Mouse (Mus musculus): ENCODE results near the gene Coro2a. TPM values are rescaled to one million over a fixed set of nuclear protein-coding genes. Genes with fewer than 3 reads are reported as not detected.
"Not testable (repeated sequence)": the region's sequence is repeated elsewhere in the genome, so short reads cannot be mapped to it uniquely, and the experiment has no call there.

The Coro2a gene
- 3.2 and 6.8 TPM in 2 replicates for polyA plus RNA-seq (2014; fragmentation: Nextera tagmentation; extraction: Ambion mirVana)

GRCm38 (mm10) chr4:46601844-46602423 is at the start of gene Coro2a:
TSS of gene Coro2a (minus strand) at chr4:46602202.
- Histone ChIP-seq H3K27ac (ENCODE audit: low read depth, low read length) (no peak within 1 kb of the TSS), H3K36me3 (ENCODE audit: control insufficient read depth, insufficient read depth, low read length) (no peaks in the 10 kb centered on the region), H3K9ac (ENCODE audit: low read depth, low read length) (peak within 1 kb of the TSS; percentile 60), H3K4me3 (ENCODE audit: low read length) (peak within 1 kb of the TSS; percentile 57), H3K4me2 (replicated peaks; ENCODE audit: low read depth, low read length) (peak within 1 kb of the TSS; percentile 98), H3K27me3 (ENCODE audit: control insufficient read depth, insufficient read depth, low read length) (peaks cover 22% of the 10 kb centered on the region), H3K4me1 (ENCODE audit: control insufficient read depth, insufficient read depth, low read length) (no peaks in the 10 kb centered on the region), H3K9me3 (ENCODE audit: control insufficient read depth, low read length) (no peaks in the 10 kb centered on the region)
- under 1% methylated on average over 38 of the region's 66 CpGs for WGBS
- peak; percentile 25; the same call in 1 of the 2 replicates for ATAC-seq (ENCODE audit: low FRiP score, low TSS enrichment)

- H3K36me3 ChIP-seq (ENCODE audit: control insufficient read depth, insufficient read depth, low read length), result no peaks in the 10 kb centered on the region
- H3K27ac ChIP-seq (ENCODE audit: low read depth, low read length), result peak within 1 kb of the TSS; percentile 85
- peaks cover 11% of the 10 kb centered on the region for H3K27me3 ChIP-seq (ENCODE audit: control insufficient read depth, insufficient read depth, low read length)
- H3K4me1 ChIP-seq (ENCODE audit: control insufficient read depth, insufficient read depth, low read length), result no peaks in the 10 kb centered on the region
- ATAC-seq (ENCODE audit: low FRiP score, low TSS enrichment), result peak; percentile 97
- H3K4me3 ChIP-seq (ENCODE audit: low read length), result peak within 1 kb of the TSS; percentile 76
- H3K9me3 ChIP-seq (ENCODE audit: control insufficient read depth, low read length), result no peaks in the 10 kb centered on the region
- under 1% methylated on average over 69 of the region's 69 CpGs for WGBS
- peak within 1 kb of the TSS; percentile 78 for H3K9ac ChIP-seq (ENCODE audit: low read depth, low read length)
- peak within 1 kb of the TSS; percentile 95 for H3K4me2 ChIP-seq (replicated peaks; ENCODE audit: low read depth, low read length)
Measured at GRCm38 (mm10) chr4:46650086-46650753, 48.2 kb upstream of the Coro2a start, which contains the start of gene Tbc1d2. TSS of gene Tbc1d2 (minus strand) at chr4:46650209.

GRCm38 (mm10) chr4:46649161-46649560 is 47.2 kb upstream of the Coro2a start:
- peaks cover 11% of the 10 kb centered on the region for H3K27me3 ChIP-seq (ENCODE audit: control insufficient read depth, insufficient read depth, low read length)
- H3K9me3 ChIP-seq (ENCODE audit: control insufficient read depth, low read length), result no peaks in the 10 kb centered on the region
- peak overlapping the region; percentile 76 for H3K4me3 ChIP-seq (ENCODE audit: low read length)
- no peaks in the 10 kb centered on the region for H3K4me1 ChIP-seq (ENCODE audit: control insufficient read depth, insufficient read depth, low read length)
- peak overlapping the region; percentile 78; the same call in 1 of the 2 replicates for H3K9ac ChIP-seq (ENCODE audit: low read depth, low read length)
- no peak for ATAC-seq (ENCODE audit: low FRiP score, low TSS enrichment)
- H3K27ac ChIP-seq (ENCODE audit: low read depth, low read length), result no peak overlapping the region
- 52% methylated on average over 4 of the region's 4 CpGs for WGBS
- peak overlapping the region; percentile 95 for H3K4me2 ChIP-seq (replicated peaks; ENCODE audit: low read depth, low read length)
- H3K36me3 ChIP-seq (ENCODE audit: control insufficient read depth, insufficient read depth, low read length), result no peaks in the 10 kb centered on the region

GRCm38 (mm10) chr4:46643676-46644112 is 41.7 kb upstream of the Coro2a start:
- WGBS, result 82% methylated on average over 8 of the region's 8 CpGs
- peaks cover 4% of the 10 kb centered on the region; the same call in 1 of the 2 replicates for H3K27me3 ChIP-seq (ENCODE audit: control insufficient read depth, insufficient read depth, low read length)
- H3K9ac ChIP-seq (ENCODE audit: low read depth, low read length), result no peak overlapping the region
- no peaks in the 10 kb centered on the region for H3K9me3 ChIP-seq (ENCODE audit: control insufficient read depth, low read length)
- no peak overlapping the region for H3K4me2 ChIP-seq (replicated peaks; ENCODE audit: low read depth, low read length)
- no peaks in the 10 kb centered on the region for H3K36me3 ChIP-seq (ENCODE audit: control insufficient read depth, insufficient read depth, low read length)
- no peaks in the 10 kb centered on the region for H3K4me1 ChIP-seq (ENCODE audit: control insufficient read depth, insufficient read depth, low read length)
- H3K27ac ChIP-seq (ENCODE audit: low read depth, low read length), result peak overlapping the region; percentile 65
- no peak overlapping the region for H3K4me3 ChIP-seq (ENCODE audit: low read length)
- ATAC-seq (ENCODE audit: low FRiP score, low TSS enrichment), result no peak

GRCm38 (mm10) chr4:46642924-46643675 is 41.1 kb upstream of the Coro2a start:
- H3K27me3 ChIP-seq (ENCODE audit: control insufficient read depth, insufficient read depth, low read length), result no peaks in the 10 kb centered on the region
- peak overlapping the region; percentile 67 for H3K27ac ChIP-seq (ENCODE audit: low read depth, low read length)
- no peak overlapping the region; the same call in 1 of the 2 replicates for H3K9ac ChIP-seq (ENCODE audit: low read depth, low read length)
- WGBS, result 63% methylated on average over 8 of the region's 8 CpGs
- H3K9me3 ChIP-seq (ENCODE audit: control insufficient read depth, low read length), result no peaks in the 10 kb centered on the region
- no peak overlapping the region for H3K4me2 ChIP-seq (replicated peaks; ENCODE audit: low read depth, low read length)
- no peaks in the 10 kb centered on the region for H3K4me1 ChIP-seq (ENCODE audit: control insufficient read depth, insufficient read depth, low read length)
- H3K36me3 ChIP-seq (ENCODE audit: control insufficient read depth, insufficient read depth, low read length), result no peaks in the 10 kb centered on the region
- 0 out of 2 replicates have a peak, but pooled peaks have one; percentile 51 for ATAC-seq (ENCODE audit: low FRiP score, low TSS enrichment)
- H3K4me3 ChIP-seq (ENCODE audit: low read length), result no peak overlapping the region

GRCm38 (mm10) chr4:46641283-46641682 is 39.3 kb upstream of the Coro2a start:
- no peaks in the 10 kb centered on the region for H3K4me1 ChIP-seq (ENCODE audit: control insufficient read depth, insufficient read depth, low read length)
- no peaks in the 10 kb centered on the region for H3K9me3 ChIP-seq (ENCODE audit: control insufficient read depth, low read length)
- no peak overlapping the region for H3K4me3 ChIP-seq (ENCODE audit: low read length)
- no peak overlapping the region for H3K4me2 ChIP-seq (replicated peaks; ENCODE audit: low read depth, low read length)
- no peaks in the 10 kb centered on the region for H3K27me3 ChIP-seq (ENCODE audit: control insufficient read depth, insufficient read depth, low read length)
- no peaks in the 10 kb centered on the region for H3K36me3 ChIP-seq (ENCODE audit: control insufficient read depth, insufficient read depth, low read length)
- H3K27ac ChIP-seq (ENCODE audit: low read depth, low read length), result no peak overlapping the region
- WGBS, result 71% methylated on average over 4 of the region's 4 CpGs
- H3K9ac ChIP-seq (ENCODE audit: low read depth, low read length), result no peak overlapping the region
- ATAC-seq (ENCODE audit: low FRiP score, low TSS enrichment), result no peak

GRCm38 (mm10) chr4:46639866-46640265 is 37.9 kb upstream of the Coro2a start:
- Histone ChIP-seq H3K9me3 (ENCODE audit: control insufficient read depth, low read length) (no peaks in the 10 kb centered on the region), H3K27ac (ENCODE audit: low read depth, low read length) (no peak overlapping the region), H3K27me3 (ENCODE audit: control insufficient read depth, insufficient read depth, low read length) (no peaks in the 10 kb centered on the region), H3K9ac (ENCODE audit: low read depth, low read length) (no peak overlapping the region), H3K36me3 (ENCODE audit: control insufficient read depth, insufficient read depth, low read length) (no peaks in the 10 kb centered on the region), H3K4me1 (ENCODE audit: control insufficient read depth, insufficient read depth, low read length) (no peaks in the 10 kb centered on the region), H3K4me3 (ENCODE audit: low read length) (no peak overlapping the region), H3K4me2 (replicated peaks; ENCODE audit: low read depth, low read length) (no peak overlapping the region)
- ATAC-seq (ENCODE audit: low FRiP score, low TSS enrichment), result no peak
- 76% methylated on average over 8 of the region's 8 CpGs for WGBS

- H3K9ac ChIP-seq (ENCODE audit: low read depth, low read length); H3K9me3 ChIP-seq (ENCODE audit: control insufficient read depth, low read length); ATAC-seq (ENCODE audit: low FRiP score, low TSS enrichment); H3K27ac ChIP-seq (ENCODE audit: low read depth, low read length); H3K36me3 ChIP-seq (ENCODE audit: control insufficient read depth, insufficient read depth, low read length); H3K27me3 ChIP-seq (ENCODE audit: control insufficient read depth, insufficient read depth, low read length); H3K4me1 ChIP-seq (ENCODE audit: control insufficient read depth, insufficient read depth, low read length); H3K4me3 ChIP-seq (ENCODE audit: low read length); H3K4me2 ChIP-seq (replicated peaks; ENCODE audit: low read depth, low read length): not testable (repeated sequence)
- WGBS, result 91% methylated on average over 10 of the region's 10 CpGs
Measured at GRCm38 (mm10) chr4:46637250-46637649, 35.2 kb upstream of the Coro2a start.

All from kidney, embryonic 14.5 days (tissue).